ENCODE assay signal across 20 mouse cellular contexts in the genomic region with DNA sequence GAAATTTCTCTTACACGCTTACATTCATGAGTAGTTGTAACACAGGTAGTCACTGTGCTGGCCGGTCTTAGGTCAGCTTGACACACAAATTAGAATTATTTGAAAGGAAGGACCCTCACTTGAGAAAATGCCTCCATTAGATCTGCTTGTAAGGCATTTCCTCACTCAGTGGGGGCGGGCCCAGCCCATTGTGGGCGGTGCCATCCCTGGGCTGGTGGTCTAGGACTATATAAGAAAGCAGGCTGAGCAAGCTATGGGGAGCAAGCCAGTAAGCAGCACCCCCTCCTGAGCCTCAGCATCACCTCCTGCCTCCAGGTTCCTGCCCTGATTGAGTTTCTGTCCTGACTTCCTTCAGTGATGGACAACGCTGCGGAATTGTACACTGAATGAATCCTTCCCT. TPM values are rescaled to one million over a fixed set of nuclear protein-coding genes. Genes with fewer than 3 reads are reported as not detected.
DNase-seq lines count a peak whose midpoint lies in the region; ATAC-seq lines count a peak whose summit lies in the region.
"Had no signal": no experiment of that assay in that cellular context is flagged by ENCODE, and none has a peak within 500 bp of the region (broad histone marks: within the 10 kb centered on the region; RNA-seq: fewer than 3 reads in every experiment).

No protein-coding gene starts in this region.

- 80% methylated on average over 6 of the region's 6 CpGs for WGBS in midbrain, embryonic 14.5 days

- no peak overlapping the region for H3K9ac ChIP-seq in midbrain, embryonic 14.5 days (replicated peaks; ENCODE audit: low read length)
- H3K9ac ChIP-seq: embryonic facial prominence, embryonic 15.5 days; heart, embryonic 13.5 days; hindbrain, embryonic 15.5 days had no signal

- no peaks in the 10 kb centered on the region for H3K27me3 ChIP-seq in midbrain, embryonic 14.5 days (ENCODE audit: control insufficient read depth, insufficient read depth, low read length)
- H3K27me3 ChIP-seq: embryonic facial prominence, embryonic 15.5 days; heart, embryonic 13.5 days; hindbrain, embryonic 15.5 days had no signal

- H3K4me3 ChIP-seq in midbrain, embryonic 14.5 days (replicated peaks; ENCODE audit: low read depth, low read length): no peak overlapping the region
- H3K4me3 ChIP-seq: embryonic facial prominence, embryonic 15.5 days; erythroblast, embryonic 14.5 days; forebrain, embryonic 10.5 days; heart, embryonic 13.5 days; hindbrain, embryonic 15.5 days had no signal

- DNase-seq in kidney, postnatal 4 days: peak; percentile 10 to 22
- no peak for DNase-seq in kidney, adult 18-20 months
- peak; percentile 13 for DNase-seq in thymus, postnatal 4 days
- DNase-seq in thymus, postnatal 10 days (ENCODE audit: low spot score in 2 of 2): no peak
- DNase-seq in midbrain, embryonic 14.5 days: no peak
- DNase-seq in lung, postnatal 4 days: no peak
- DNase-seq: adrenal gland, postnatal 10 days; cerebellum, adult 11 months; cerebellum, adult 8-10 months; cerebellum, postnatal 14 days; embryo, embryonic 11 days; gastrocnemius, postnatal 10 days; heart, postnatal 36 days had no signal

- H3K36me3 ChIP-seq in midbrain, embryonic 14.5 days (ENCODE audit: control insufficient read depth, insufficient read depth, low read length): no peaks in the 10 kb centered on the region
- H3K36me3 ChIP-seq: embryonic facial prominence, embryonic 15.5 days; forebrain, embryonic 10.5 days; heart, embryonic 13.5 days; hindbrain, embryonic 15.5 days had no signal

- ATAC-seq in midbrain, embryonic 14.5 days (ENCODE audit: low FRiP score, low TSS enrichment): 0 out of 2 replicates have a peak, but pooled peaks have one; percentile 31
- no peak for ATAC-seq in megakaryocyte-erythroid progenitor cell, adult 5-6 weeks (replicated peaks; ENCODE audit: low FRiP score, low TSS enrichment, poor library complexity, severe bottlenecking)
- ATAC-seq: forebrain, embryonic 14.5 days had no signal

- no peaks in the 10 kb centered on the region for H3K9me3 ChIP-seq in midbrain, embryonic 14.5 days (ENCODE audit: control insufficient read depth, low read length)
- H3K9me3 ChIP-seq: embryonic facial prominence, embryonic 15.5 days; forebrain, embryonic 10.5 days; heart, embryonic 13.5 days; hindbrain, embryonic 15.5 days had no signal

- H3K4me2 ChIP-seq in midbrain, embryonic 14.5 days (ENCODE audit: low read length): 0 out of 2 replicates have a peak overlapping the region, but pooled peaks have one; percentile 10
- H3K4me2 ChIP-seq: embryonic facial prominence, embryonic 15.5 days; heart, embryonic 13.5 days; hindbrain, embryonic 15.5 days had no signal

- no peak overlapping the region for H3K27ac ChIP-seq in midbrain, embryonic 14.5 days (replicated peaks; ENCODE audit: low read depth, low read length)
- H3K27ac ChIP-seq: embryonic facial prominence, embryonic 15.5 days; forebrain, embryonic 10.5 days; heart, embryonic 13.5 days; hindbrain, embryonic 15.5 days had no signal

- no peaks in the 10 kb centered on the region for H3K4me1 ChIP-seq in midbrain, embryonic 14.5 days (ENCODE audit: control insufficient read depth, insufficient read depth, low read length)
- H3K4me1 ChIP-seq: embryonic facial prominence, embryonic 15.5 days; heart, embryonic 13.5 days; hindbrain, embryonic 15.5 days had no signal

RNA-seq across cellular contexts. Expression of gene Zc3h15, which starts 16.3 kb away (rescaled TPM):
- polyA plus RNA-seq in midbrain, embryonic 14.5 days (2014; fragmentation: Nextera tagmentation; extraction: Ambion mirVana): 168 and 171 TPM in 2 replicates
- 113 and 134 TPM in 2 replicates for total RNA-seq in megakaryocyte-erythroid progenitor cell, adult 5-6 weeks (2014; fragmentation: Nextera tagmentation)
- 195 and 209 TPM in 2 replicates for total RNA-seq in megakaryocyte-erythroid progenitor cell, adult 5-6 weeks (2017)

Comparison
In these comparisons a context has a peak if more than half of its experiments do, and no peak if none do; other contexts are left out.
1. DNase-seq: peak in kidney, postnatal 4 days (2 of 2) and thymus, postnatal 4 days (single experiment); none in kidney, adult 18-20 months (single experiment), thymus, postnatal 10 days (0 of 2), midbrain, embryonic 14.5 days (single experiment) and lung, postnatal 4 days (0 of 2).